Mouse (Mus musculus) stomach, embryonic 16.5 days (tissue): ENCODE results near the gene C1qtnf7. TPM values are rescaled to one million over a fixed set of nuclear protein-coding genes. Genes with fewer than 3 reads are reported as not detected.

Experiments
- ATAC-seq: fragments of 200-750 bp; cut with Nextera tagmentation; 2 replicates; pipeline ENCODE4 v1.8.0; 2017; ENCODE audit warnings: moderate number of reproducible peaks, moderate TSS enrichment; ENCODE audit not compliant: insufficient read depth, low FRiP score
- H3K27ac ChIP-seq: fragments of 300-500 bp; sonication (generic); 2 replicates; pipeline ENCODE4 v1.5.1; 2014; ENCODE audit warnings: low read length
- H3K27me3 ChIP-seq: fragments of 300-500 bp; sonication (generic); 2 replicates; pipeline ENCODE4 v1.6.1; 2014; ENCODE audit warnings: low read length, control low read depth, mixed read lengths; ENCODE audit not compliant: control insufficient read depth, insufficient read depth
- H3K36me3 ChIP-seq: fragments of 300-500 bp; sonication (generic); 2 replicates; pipeline ENCODE4 v1.6.1; 2014; ENCODE audit warnings: low read length; ENCODE audit not compliant: control insufficient read depth, insufficient read depth
- H3K4me1 ChIP-seq: fragments of 300-500 bp; sonication (generic); 2 replicates; pipeline ENCODE4 v1.6.1; 2014; ENCODE audit warnings: low read length, control low read depth, mixed read lengths; ENCODE audit not compliant: control insufficient read depth, insufficient read depth
- H3K4me2 ChIP-seq: fragments of 300-500 bp; sonication (generic); 2 replicates; pipeline ENCODE4 v1.6.1; 2014; ENCODE audit warnings: low read depth, low read length, mixed read lengths
- H3K4me3 ChIP-seq: fragments of 300-500 bp; sonication (generic); replicated peaks from 2 replicates; pipeline ENCODE4 v1.5.1; 2014; ENCODE audit warnings: mild to moderate bottlenecking, low read length
- H3K9ac ChIP-seq: fragments of 300-500 bp; sonication (generic); 2 replicates; pipeline ENCODE4 v1.6.1; 2014; ENCODE audit warnings: low read length
- H3K9me3 ChIP-seq: fragments of 300-500 bp; sonication (generic); replicated peaks from 2 replicates; pipeline ENCODE4 v1.6.1; 2016; ENCODE audit warnings: low read length, control low read depth; ENCODE audit not compliant: control insufficient read depth
- WGBS: fragments of 180-500 bp; shearing (Covaris S2); extraction: QIAGEN DNeasy Blood & Tissue Kit; methylation state at CpG from one replicate; pipeline ENCODE4 v1.1.7; 2014; 5-methylcytosine and 5-hydroxymethylcytosine counted together
- polyA plus RNA-seq: library from polyadenylated mRNA; unstranded; fragments of >200 nt; fragmentation: Nextera tagmentation; extraction: Ambion mirVana; gene quantifications from 2 replicates; pipeline ENCODE4 v1.2.1, GENCODE M21; 2015

Gene C1qtnf7
- polyA plus RNA-seq, 1 experiment from 2014 or later: 22.4 TPM

GRCm38 (mm10) chr5:43621575-43622299, 106.4 kb downstream of the C1qtnf7 start:
- 0 out of 2 replicates have a peak, but pooled peaks cover 3% of the 10 kb centered on the region for H3K4me1 ChIP-seq
- no peak overlapping the region for H3K27ac ChIP-seq
- H3K9me3 ChIP-seq: no peaks in the 10 kb centered on the region
- no peak for ATAC-seq
- 61% methylated on average over 7 of the region's 7 CpGs for WGBS
- no peaks in the 10 kb centered on the region for H3K36me3 ChIP-seq
- no peak overlapping the region for H3K9ac ChIP-seq
- no peak overlapping the region for H3K4me2 ChIP-seq
- H3K4me3 ChIP-seq: no peak overlapping the region
- H3K27me3 ChIP-seq: no peaks in the 10 kb centered on the region

DNA sequence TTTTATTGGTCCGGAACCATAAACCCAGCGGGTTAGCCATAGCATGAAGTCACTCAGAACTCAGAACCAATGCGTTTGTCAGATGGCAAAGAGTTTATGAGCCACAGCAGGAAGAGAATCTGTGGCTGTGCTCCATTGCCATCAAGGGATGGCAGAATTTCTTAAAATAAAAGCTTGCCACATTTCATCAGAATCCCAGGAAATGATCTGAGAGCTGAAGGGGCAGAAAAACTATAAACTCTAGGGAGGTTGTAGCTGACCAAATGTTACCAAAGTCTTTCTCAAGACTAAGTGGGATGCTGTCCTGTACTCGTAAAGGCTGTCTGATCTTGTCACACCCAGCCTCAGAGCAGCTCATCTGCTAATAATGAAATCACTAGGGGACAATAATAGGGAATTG, 110.1 kb downstream of the C1qtnf7 start:
- H3K27me3 ChIP-seq: no peaks in the 10 kb centered on the region
- no peak overlapping the region for H3K4me3 ChIP-seq
- no peaks in the 10 kb centered on the region for H3K36me3 ChIP-seq
- 81% methylated on average over 4 of the region's 4 CpGs for WGBS
- no peak overlapping the region for H3K9ac ChIP-seq
- H3K4me2 ChIP-seq: no peak overlapping the region
- H3K9me3 ChIP-seq: no peaks in the 10 kb centered on the region
- no peak overlapping the region for H3K27ac ChIP-seq
- 0 out of 2 replicates have a peak, but pooled peaks cover 3% of the 10 kb centered on the region for H3K4me1 ChIP-seq
- no peak for ATAC-seq

DNA sequence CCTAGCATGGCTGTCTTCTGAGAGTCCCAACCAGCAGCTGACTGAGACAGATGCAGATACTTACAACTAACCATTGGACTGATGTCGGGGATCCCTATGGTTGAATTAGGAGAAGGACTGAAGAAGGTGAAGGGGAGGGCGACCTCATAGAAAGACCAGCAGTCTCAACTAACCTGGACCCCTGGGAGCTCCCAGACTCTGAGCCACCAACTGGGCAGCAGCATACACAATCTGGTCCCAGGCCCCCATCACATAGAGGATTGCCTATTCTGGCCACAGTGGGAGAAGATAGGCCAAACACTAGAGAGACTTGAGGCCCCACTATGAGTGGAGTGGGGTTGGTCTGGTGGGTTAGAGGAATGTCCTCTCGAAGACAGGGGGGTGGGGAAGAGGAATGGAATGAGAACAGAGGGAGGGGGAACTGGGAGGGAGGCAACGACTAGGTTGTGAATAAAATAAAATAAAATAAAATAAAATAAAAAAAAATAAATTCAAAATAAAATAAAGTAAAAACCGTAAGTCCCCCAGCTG, 118.8 kb downstream of the C1qtnf7 start:
- no peak for ATAC-seq

DNA sequence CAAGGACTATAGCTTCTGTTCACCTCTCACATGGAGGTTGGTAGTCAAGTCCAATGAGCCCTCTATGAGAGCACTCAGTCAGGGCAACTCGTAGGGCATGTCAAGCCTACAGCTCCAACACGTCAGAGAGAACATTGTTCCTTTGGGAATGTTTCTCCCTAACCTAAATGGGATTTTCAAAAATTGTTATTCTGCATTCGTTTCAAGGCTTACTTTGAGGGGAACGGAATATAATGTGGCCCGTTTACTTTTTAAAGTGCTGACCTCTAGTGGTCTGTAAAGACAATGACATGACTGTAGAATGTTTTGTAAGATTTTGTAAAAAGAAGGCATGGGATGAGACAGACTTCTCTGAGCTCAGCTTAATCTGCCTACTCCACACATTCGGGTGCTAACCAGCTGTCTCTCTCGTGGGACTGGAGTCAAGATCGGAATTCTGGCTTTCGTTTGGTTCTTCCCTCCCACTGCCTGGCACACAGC, 119.3 kb downstream of the C1qtnf7 start:
- no peak overlapping the region for H3K9ac ChIP-seq
- ATAC-seq: no peak
- no peaks in the 10 kb centered on the region for H3K27me3 ChIP-seq
- 23% methylated on average over 9 of the region's 9 CpGs for WGBS
- H3K4me3 ChIP-seq: no peak overlapping the region
- no peak overlapping the region for H3K27ac ChIP-seq
- H3K4me2 ChIP-seq: no peak overlapping the region
- H3K9me3 ChIP-seq: no peaks in the 10 kb centered on the region
- H3K4me1 ChIP-seq: no peaks in the 10 kb centered on the region
- H3K36me3 ChIP-seq: no peaks in the 10 kb centered on the region

More for the DNA sequence above, 118.8 kb downstream of the C1qtnf7 start:
- Histone ChIP-seq H3K27ac (no peak overlapping the region), H3K36me3 (no peaks in the 10 kb centered on the region), H3K4me1 (no peaks in the 10 kb centered on the region), H3K4me3 (no peak overlapping the region), H3K27me3 (no peaks in the 10 kb centered on the region), H3K4me2 (no peak overlapping the region), H3K9me3 (no peaks in the 10 kb centered on the region), H3K9ac (no peak overlapping the region)
- WGBS: 82% methylated on average over 5 of the region's 5 CpGs

- ATAC-seq: no peak
- Histone ChIP-seq H3K27me3 (no peaks in the 10 kb centered on the region), H3K9ac (no peak overlapping the region), H3K9me3 (no peaks in the 10 kb centered on the region), H3K4me1 (peaks cover 5% of the 10 kb centered on the region; the same call in 1 of the 2 replicates), H3K36me3 (no peaks in the 10 kb centered on the region), H3K4me3 (no peak overlapping the region), H3K4me2 (no peak overlapping the region), H3K27ac (no peak overlapping the region)
- 68% methylated on average over 4 of the region's 4 CpGs for WGBS
These were observed 129.7 kb downstream of the C1qtnf7 start for GRCm38 (mm10) chr5:43645020-43645419.

GRCm38 (mm10) chr5:43647098-43647774, 131.9 kb downstream of the C1qtnf7 start:
- Histone ChIP-seq H3K4me2 (no peak overlapping the region), H3K36me3 (no peaks in the 10 kb centered on the region), H3K27me3 (no peaks in the 10 kb centered on the region), H3K9me3 (no peaks in the 10 kb centered on the region), H3K27ac (0 out of 2 replicates have a peak overlapping the region, but pooled peaks have one; percentile 29), H3K4me3 (no peak overlapping the region), H3K9ac (no peak overlapping the region), H3K4me1 (peaks cover 5% of the 10 kb centered on the region; the same call in 1 of the 2 replicates)
- WGBS: 58% methylated on average over 12 of the region's 12 CpGs
- 0 out of 2 replicates have a peak, but pooled peaks have one; percentile 33 for ATAC-seq

GRCm38 (mm10) chr5:43661498-43661897, 146.2 kb downstream of the C1qtnf7 start:
- WGBS: 80% methylated on average over 3 of the region's 3 CpGs
- H3K9ac ChIP-seq: peak overlapping the region; percentile 76; the same call in 1 of the 2 replicates

DNA sequence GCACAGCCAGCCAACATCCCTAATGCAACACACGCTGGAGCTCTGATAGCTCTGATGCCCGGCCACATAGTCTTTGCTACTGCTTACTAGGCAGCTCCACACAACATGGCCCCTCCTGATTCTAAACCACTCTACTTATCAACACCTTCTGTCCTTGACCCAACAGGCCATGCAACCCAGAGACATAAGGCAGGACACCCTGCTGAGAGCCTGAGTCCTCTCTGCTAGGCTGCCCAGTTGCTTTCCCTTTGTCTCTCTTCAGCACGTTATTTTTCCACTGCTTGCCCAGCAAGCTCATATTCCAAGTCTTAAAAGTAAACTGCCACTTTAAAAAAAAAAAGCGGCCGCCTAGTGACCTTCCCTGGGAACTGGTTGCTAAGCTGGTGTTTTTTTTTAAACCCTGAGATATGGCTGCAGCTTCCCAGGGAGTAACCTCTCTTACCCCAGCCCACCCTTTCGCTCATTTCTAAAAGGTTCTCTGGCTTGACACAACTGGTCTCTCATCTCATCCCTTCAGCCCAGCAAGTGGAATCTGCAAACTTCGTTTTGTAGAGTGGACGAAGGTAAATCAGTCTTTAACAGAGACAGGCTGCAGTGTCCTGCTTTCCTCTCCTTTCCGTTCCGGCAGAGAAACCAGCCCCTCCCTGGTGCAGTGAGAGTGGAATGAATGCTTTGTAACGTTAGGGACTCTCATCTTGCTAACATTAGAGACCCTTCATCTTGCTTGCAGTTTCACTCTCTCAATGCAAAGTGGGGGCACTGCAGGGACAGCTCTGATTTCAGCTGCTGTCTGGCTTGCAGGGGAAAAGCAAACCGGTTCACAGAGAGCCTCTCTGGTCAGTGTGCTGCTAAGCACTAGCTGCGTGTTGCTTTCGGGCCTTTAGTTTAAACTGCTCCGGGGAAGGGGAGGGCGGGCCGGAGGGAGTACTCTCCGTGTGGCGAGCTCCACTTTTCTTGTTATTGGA, 146.9 kb downstream of the C1qtnf7 start, which contains the start of gene Cc2d2a:
Cc2d2a (plus strand) TSS at position 350 of the 965 bp plus-strand sequence.
- Histone ChIP-seq H3K27me3 (no peaks in the 10 kb centered on the region), H3K4me1 (peaks cover 24% of the 10 kb centered on the region), H3K36me3 (no peaks in the 10 kb centered on the region), H3K9ac (peak within 1 kb of the TSS; percentile 76), H3K4me3 (peak within 1 kb of the TSS; percentile 57), H3K9me3 (no peaks in the 10 kb centered on the region), H3K4me2 (peak within 1 kb of the TSS; percentile 60), H3K27ac (peak within 1 kb of the TSS; percentile 98)
- peak; percentile 80 for ATAC-seq
- WGBS: 3% methylated on average over 19 of the region's 19 CpGs

More at GRCm38 (mm10) chr5:43661498-43661897, 146.2 kb downstream of the C1qtnf7 start:
- Histone ChIP-seq H3K27ac (peak overlapping the region; percentile 98), H3K4me2 (peak overlapping the region; percentile 60), H3K27me3 (no peaks in the 10 kb centered on the region), H3K4me1 (peaks cover 24% of the 10 kb centered on the region), H3K9me3 (no peaks in the 10 kb centered on the region), H3K36me3 (no peaks in the 10 kb centered on the region), H3K4me3 (no peak overlapping the region)
- no peak for ATAC-seq
